Mouse (Mus musculus) intestine, embryonic 14.5 days (tissue): ENCODE measurements at regions not wholly inside any gene's neighbourhood (a gene's known extent, or its start where the extent isn't known, plus 50 kb on each side); places are given as distances from the start of the nearest gene placed in this dataset.

ENCODE experiments used
- ATAC-seq: fragments of 200-750 bp; cut with Nextera tagmentation; replicated peaks from 2 replicates; pipeline ENCODE4 v1.8.0; 2017; ENCODE audit warnings: low read depth, moderate number of reproducible peaks, moderate TSS enrichment, moderate library complexity; ENCODE audit not compliant: low FRiP score, low TSS enrichment
- DNase-seq: peaks from one replicate; pipeline ENCODE4 v3.0.0-alpha.2; 2018; ENCODE audit warnings: low spot score
- H3K27ac ChIP-seq: fragments of 300-500 bp; sonication (generic); 2 replicates; pipeline ENCODE4 v1.5.1; 2014; ENCODE audit warnings: low read depth, mild to moderate bottlenecking, control low read depth
- H3K27me3 ChIP-seq: fragments of 300-500 bp; sonication (generic); replicated peaks from 2 replicates; pipeline ENCODE4 v1.6.1; 2014; ENCODE audit warnings: low read length, control low read depth; ENCODE audit not compliant: control insufficient read depth, insufficient read depth
- H3K36me3 ChIP-seq: fragments of 300-500 bp; sonication (generic); 2 replicates; pipeline ENCODE4 v1.6.1; 2014; ENCODE audit warnings: low read length, control low read depth; ENCODE audit not compliant: control insufficient read depth, insufficient read depth
- H3K4me1 ChIP-seq: fragments of 300-500 bp; sonication (generic); replicated peaks from 2 replicates; pipeline ENCODE4 v1.6.1; 2014; ENCODE audit warnings: low read length, control low read depth, mixed read lengths; ENCODE audit not compliant: control insufficient read depth, insufficient read depth
- H3K4me2 ChIP-seq: fragments of 300-500 bp; sonication (generic); 2 replicates; pipeline ENCODE4 v1.6.1; 2014; ENCODE audit warnings: low read length
- H3K4me3 ChIP-seq: fragments of 300-500 bp; sonication (generic); 2 replicates; pipeline ENCODE4 v1.5.1; 2014; ENCODE audit warnings: low read depth, low read length, control low read depth, mixed read lengths
- H3K9ac ChIP-seq: fragments of 300-500 bp; sonication (generic); 2 replicates; pipeline ENCODE4 v1.6.1; 2014; ENCODE audit warnings: mild to moderate bottlenecking, low read length
- H3K9me3 ChIP-seq: fragments of 300-500 bp; sonication (generic); 2 replicates; pipeline ENCODE4 v1.6.1; 2016; ENCODE audit warnings: low read length, control low read depth; ENCODE audit not compliant: control insufficient read depth
- WGBS: fragments of 180-500 bp; shearing (Covaris S2); extraction: QIAGEN DNeasy Blood & Tissue Kit; methylation state at CpG from one replicate; pipeline ENCODE4 v1.1.7; 2014; 5-methylcytosine and 5-hydroxymethylcytosine counted together

DNA sequence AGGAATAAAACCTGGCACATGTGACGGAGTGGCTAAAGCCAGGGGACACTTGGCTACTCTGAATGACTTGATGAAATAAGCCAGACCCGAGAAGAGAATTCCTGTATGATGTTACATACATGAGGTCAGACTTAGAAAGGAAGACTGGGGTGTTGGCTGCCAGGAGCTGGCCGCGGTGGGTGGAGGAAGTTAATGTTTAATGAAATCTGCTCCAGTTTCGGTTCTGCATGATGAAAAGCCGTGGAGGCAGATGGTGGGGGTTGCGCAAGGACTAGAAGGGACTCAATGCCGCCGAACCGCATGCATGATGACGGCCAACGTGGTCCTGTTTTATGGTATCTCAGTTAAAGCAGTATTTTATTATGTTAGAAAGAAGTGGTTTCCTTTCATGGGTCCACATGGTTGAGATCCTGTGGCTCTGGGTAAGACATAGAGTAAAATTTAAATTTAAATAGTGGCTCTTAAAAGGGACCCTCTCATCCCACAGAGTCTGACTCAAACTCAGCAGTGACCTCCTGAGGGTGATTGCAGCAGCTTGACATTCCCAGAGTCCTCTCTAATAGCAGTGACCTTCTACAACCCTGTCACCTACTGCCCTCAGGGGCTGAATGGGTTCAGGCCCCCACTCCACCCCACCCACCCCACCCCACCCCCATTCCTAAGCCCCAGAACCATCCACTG, 91.6 kb upstream of the Gpr12 start:
- no peaks in the 10 kb centered on the region for H3K36me3 ChIP-seq
- peak overlapping the region; percentile 71 for H3K27ac ChIP-seq
- H3K4me3 ChIP-seq = no peak overlapping the region
- peak; percentile 75 for DNase-seq
- WGBS = 40% methylated on average over 12 of the region's 12 CpGs
- H3K9me3 ChIP-seq = 0 out of 2 replicates have a peak, but pooled peaks cover 3% of the 10 kb centered on the region
- H3K9ac ChIP-seq = no peak overlapping the region
- peaks cover 6% of the 10 kb centered on the region; the same call in 1 of the 2 replicates for H3K4me1 ChIP-seq
- H3K27me3 ChIP-seq = no peaks in the 10 kb centered on the region
- H3K4me2 ChIP-seq = no peak overlapping the region
- peak; percentile 69 for ATAC-seq

DNA sequence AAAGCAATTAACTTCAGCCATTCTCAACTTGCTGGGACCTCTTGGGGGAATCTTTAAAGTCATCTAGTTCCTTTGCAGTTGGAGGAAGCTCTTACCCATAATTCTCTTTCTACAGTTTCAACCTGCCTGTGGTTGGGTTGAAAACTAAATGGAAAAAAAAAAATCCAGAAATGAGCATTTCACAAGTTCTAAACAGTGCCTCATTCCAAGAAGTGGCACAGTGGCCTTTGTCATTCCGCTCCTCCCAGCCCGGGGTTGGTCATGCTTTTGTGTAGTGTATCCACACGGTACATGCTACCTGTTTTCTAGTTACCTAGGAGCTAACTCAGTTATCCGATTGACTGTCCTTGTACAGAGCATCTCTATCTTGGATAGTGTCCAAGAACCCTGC, 90.8 kb upstream of the Gpr12 start:
- Histone ChIP-seq H3K27me3 (no peaks in the 10 kb centered on the region), H3K9ac (no peak overlapping the region), H3K4me2 (no peak overlapping the region), H3K4me3 (no peak overlapping the region), H3K36me3 (no peaks in the 10 kb centered on the region), H3K27ac (peak overlapping the region; percentile 71; the same call in 1 of the 2 replicates), H3K4me1 (peaks cover 6% of the 10 kb centered on the region; the same call in 1 of the 2 replicates), H3K9me3 (0 out of 2 replicates have a peak, but pooled peaks cover 3% of the 10 kb centered on the region)
- ATAC-seq (no peak), DNase-seq (no peak)
- WGBS = 80% methylated on average over 4 of the region's 4 CpGs

DNA sequence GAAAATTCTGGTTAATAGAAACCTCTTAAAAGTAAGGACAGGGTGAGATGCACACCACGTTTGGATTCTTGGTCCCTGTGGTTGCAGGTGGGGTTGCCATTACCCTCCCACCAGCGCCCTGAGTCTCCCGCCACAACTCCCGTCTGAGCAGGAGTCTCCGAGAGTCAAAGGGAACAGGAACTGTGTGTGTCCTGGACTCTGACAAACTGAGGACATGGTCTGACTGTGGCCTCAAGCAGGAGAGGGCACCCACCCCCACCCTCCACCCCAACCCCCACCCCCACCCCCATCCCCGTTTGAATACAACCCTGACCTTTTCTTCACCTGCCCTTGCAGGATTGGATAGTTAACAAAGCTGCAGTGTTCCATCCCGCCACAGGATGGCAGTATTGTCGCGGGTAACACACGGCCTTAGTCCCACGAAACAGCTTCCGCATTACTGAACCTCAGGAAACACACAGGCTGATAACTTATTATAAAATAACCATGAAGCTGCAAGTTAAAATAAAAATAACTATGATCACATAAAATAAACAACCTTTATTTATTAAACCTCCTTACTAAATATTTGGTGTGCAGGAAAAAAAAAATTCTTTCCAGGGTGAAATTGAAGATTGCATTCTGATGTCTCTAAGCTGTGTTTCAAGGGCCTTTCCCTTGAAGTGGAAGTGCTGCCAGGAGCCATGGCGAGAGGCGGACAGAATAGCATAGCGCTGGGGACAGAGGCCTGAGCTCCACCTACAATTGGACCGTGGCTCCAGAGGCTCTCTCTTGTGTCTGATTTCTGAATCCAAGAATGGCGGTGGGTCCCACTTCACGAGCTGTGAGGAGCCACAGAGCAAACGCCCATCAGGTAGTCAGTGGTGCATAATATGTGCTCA, 90.2 kb upstream of the Gpr12 start:
- no peak overlapping the region for H3K9ac ChIP-seq
- peak overlapping the region; percentile 71; the same call in 1 of the 2 replicates for H3K27ac ChIP-seq
- H3K36me3 ChIP-seq = no peaks in the 10 kb centered on the region
- H3K4me1 ChIP-seq = peaks cover 6% of the 10 kb centered on the region; the same call in 1 of the 2 replicates
- H3K4me2 ChIP-seq = no peak overlapping the region
- no peaks in the 10 kb centered on the region for H3K27me3 ChIP-seq
- 22% methylated on average over 19 of the region's 19 CpGs for WGBS
- H3K4me3 ChIP-seq = no peak overlapping the region
- DNase-seq = peak; percentile 88
- 0 out of 2 replicates have a peak, but pooled peaks cover 3% of the 10 kb centered on the region for H3K9me3 ChIP-seq
- ATAC-seq = peak; percentile 32

DNA sequence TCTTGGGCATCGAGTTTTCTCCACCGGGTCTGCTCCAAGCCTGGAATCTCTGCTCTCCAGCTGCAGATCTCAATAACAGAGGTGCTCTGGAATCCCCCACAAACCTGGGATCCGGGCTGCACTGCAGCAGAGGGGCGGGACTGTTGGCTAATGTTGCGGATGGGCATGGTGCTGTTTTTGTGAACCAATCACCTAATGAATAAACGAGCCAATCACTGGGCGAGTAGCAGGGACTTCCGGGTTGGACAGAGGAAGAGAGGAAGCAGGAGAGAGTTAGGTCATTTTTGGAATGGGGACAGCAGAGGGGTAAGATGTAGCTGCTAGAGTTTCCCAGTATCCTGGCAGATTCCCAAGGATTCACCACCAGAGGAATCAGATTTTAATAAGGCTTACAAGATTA, 76.7 kb upstream of the Gpr12 start:
- Histone ChIP-seq H3K4me2 (no peak overlapping the region), H3K9ac (no peak overlapping the region), H3K4me3 (no peak overlapping the region), H3K27me3 (no peaks in the 10 kb centered on the region), H3K36me3 (no peaks in the 10 kb centered on the region), H3K27ac (no peak overlapping the region), H3K4me1 (no peaks in the 10 kb centered on the region), H3K9me3 (no peaks in the 10 kb centered on the region)
- ATAC-seq (no peak), DNase-seq (no peak)
- 76% methylated on average over 8 of the region's 8 CpGs for WGBS

DNA sequence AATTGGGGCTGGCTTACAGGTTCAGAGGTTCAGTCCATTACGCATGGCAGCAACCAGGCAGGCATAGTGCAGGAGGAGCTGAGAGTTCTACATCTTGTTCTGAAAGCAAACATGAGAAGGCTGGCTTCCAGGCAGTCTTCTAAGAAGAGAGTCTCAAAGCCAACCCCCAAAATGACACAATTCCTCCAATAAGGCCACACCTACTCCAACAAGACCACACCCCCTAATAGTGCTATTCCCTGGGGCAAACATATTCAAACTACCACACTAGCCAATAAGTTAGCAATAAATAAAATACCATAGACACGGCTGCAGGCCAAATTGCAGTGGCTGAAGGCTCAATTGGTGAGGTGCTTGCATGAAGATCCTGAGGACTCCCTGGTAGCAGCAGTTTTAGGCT, 72.2 kb upstream of the Gpr12 start:
- no peaks in the 10 kb centered on the region for H3K4me1 ChIP-seq
- no peaks in the 10 kb centered on the region for H3K9me3 ChIP-seq
- ATAC-seq = no peak
- 84% methylated on average over 2 of the region's 2 CpGs for WGBS
- H3K36me3 ChIP-seq = no peaks in the 10 kb centered on the region
- no peak overlapping the region for H3K27ac ChIP-seq
- no peak overlapping the region for H3K4me2 ChIP-seq
- no peak overlapping the region for H3K4me3 ChIP-seq
- no peak overlapping the region for H3K9ac ChIP-seq
- DNase-seq = no peak
- H3K27me3 ChIP-seq = no peaks in the 10 kb centered on the region

DNA sequence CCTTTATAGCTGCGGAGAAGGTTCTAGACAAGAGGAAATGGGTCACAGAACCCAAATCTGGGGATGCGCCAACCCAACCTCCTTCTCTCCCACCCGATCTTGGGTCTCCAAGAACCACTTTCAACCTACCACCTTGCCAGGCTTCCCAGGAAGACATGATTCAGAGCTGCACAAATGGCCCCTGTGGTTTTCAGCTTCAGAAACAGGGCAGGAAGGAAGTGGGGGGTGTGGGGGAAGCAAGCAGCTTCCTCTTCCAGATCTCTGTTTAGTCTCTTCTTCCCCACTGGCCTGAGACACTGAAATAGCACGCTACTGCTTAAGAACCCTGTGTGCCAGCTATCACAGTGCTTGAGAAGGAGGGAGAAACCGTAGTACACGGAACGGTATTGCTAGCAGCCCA, 70.4 kb upstream of the Gpr12 start:
- H3K36me3 ChIP-seq = no peaks in the 10 kb centered on the region
- WGBS = 61% methylated on average over 7 of the region's 7 CpGs
- H3K4me1 ChIP-seq = no peaks in the 10 kb centered on the region
- no peaks in the 10 kb centered on the region for H3K27me3 ChIP-seq
- no peak for DNase-seq
- H3K4me2 ChIP-seq = no peak overlapping the region
- H3K27ac ChIP-seq = no peak overlapping the region
- H3K9ac ChIP-seq = no peak overlapping the region
- no peaks in the 10 kb centered on the region for H3K9me3 ChIP-seq
- H3K4me3 ChIP-seq = no peak overlapping the region
- no peak for ATAC-seq

DNA sequence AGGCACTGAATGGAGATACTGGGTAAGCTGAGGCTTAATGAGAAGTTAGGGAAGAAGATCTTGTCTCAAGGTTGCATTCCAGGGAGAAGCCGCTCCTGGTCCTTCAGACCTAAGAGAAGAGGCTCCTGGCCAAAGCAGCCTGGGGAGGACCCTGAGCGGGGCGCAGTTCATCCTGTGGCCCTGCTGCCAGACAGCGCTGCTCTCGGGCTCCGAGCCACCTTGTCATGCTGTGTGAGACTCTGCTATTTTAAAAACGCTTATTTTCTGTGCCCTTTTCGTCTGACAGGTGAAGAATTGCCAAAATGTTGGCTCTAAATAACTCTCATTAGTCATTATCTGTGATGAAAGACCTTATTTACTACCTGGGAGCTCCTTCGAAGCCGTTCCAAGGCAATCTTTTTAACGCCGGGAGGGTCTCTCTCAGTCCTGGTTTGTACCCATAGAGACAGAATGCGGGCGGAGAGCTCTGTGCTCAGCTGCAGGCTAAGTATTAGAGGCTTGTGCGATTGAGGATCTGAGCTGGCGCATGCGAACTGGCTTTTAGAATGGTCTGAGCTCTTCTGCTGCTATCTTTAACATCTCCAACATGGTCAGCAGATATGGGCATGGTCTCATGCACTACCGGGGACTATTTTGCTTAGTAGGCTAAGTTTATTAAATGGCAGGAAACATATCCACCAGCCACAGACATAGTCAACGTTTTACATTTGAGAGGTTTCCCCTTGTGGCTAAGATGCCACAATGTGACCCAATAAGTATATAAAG, 68.8 kb upstream of the Gpr12 start:
- Histone ChIP-seq H3K36me3 (no peaks in the 10 kb centered on the region), H3K27ac (no peak overlapping the region), H3K9me3 (no peaks in the 10 kb centered on the region), H3K9ac (no peak overlapping the region), H3K4me1 (no peaks in the 10 kb centered on the region), H3K4me2 (no peak overlapping the region), H3K27me3 (no peaks in the 10 kb centered on the region), H3K4me3 (no peak overlapping the region)
- WGBS = 80% methylated on average over 19 of the region's 19 CpGs
- no peak for ATAC-seq
- DNase-seq = no peak

DNA sequence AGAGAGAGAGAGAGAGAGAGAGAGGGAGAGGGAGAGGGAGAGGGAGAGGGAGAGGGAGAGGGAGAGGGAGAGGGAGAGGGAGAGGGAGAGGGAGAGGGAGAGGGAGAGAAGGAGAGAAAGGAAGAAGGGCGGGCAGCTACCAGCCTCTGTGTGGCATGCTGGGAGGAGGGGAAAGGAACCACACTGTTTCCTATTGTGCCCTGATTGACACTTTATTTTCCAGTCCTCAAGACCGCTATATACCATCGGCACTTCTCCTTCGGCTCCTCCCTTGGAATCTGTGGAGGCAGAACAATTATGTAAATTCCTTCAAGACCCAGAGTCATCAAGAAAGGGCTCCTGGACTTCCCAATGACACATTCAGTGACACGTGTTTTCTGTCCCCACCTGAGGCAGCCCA, 67.8 kb upstream of the Gpr12 start:
- Histone ChIP-seq H3K27me3 (no peaks in the 10 kb centered on the region), H3K4me1 (no peaks in the 10 kb centered on the region), H3K9me3 (no peaks in the 10 kb centered on the region), H3K27ac (no peak overlapping the region), H3K36me3 (no peaks in the 10 kb centered on the region), H3K4me3 (no peak overlapping the region), H3K4me2 (no peak overlapping the region), H3K9ac (no peak overlapping the region)
- no peak for ATAC-seq
- 57% methylated on average over 5 of the region's 5 CpGs for WGBS
- no peak for DNase-seq
